Mouse (Mus musculus) kidney, postnatal 10 days (tissue): Measurements from ENCODE around the gene Slc4a4.

Experiments
- DNase-seq: peaks from one replicate; pipeline ENCODE4 v3.0.0; 2021; ENCODE audit warnings: mixed read lengths

Slc4a4 gene

DNA sequence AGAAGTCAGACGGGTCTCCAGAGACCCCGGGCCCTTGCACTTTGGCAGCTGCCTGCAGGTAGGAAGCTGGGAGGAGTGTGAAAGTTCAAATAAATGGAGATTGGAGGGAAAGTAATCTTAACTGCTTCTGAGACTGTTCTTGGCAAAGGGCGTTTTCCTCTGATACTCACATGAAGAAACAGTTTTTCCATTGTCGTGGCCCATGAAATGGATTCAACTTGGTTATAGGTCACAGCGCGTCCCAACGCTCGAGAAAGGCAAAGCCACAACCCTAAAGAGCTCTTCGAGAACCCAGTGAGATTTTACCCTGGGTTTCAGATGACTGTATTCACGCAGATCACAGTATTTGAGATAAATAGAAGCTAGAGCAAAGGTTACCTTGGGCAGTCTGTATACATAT, 31.0 kb downstream of the Slc4a4 start:
- no peak for DNase-seq

DNA sequence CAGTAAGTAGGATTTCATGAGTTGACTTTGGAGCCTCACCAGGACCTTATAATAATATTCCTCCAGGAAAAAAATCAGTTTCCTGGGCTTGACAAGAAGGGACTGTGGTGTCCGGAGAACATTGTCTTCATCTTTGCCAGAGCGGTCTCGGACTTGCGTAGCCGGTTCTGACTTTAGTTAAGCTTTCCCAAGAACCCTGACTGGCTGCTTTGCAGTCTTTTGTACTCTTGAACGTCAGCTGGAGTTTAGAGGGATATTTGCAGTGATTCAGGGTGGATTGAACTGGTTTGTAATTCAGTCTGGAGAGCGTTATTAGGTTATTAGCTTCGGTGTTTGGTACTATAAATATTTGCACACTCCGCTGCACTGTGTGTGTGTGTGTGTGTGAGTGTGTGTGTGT, 31.9 kb downstream of the Slc4a4 start:
- peak; percentile 37 for DNase-seq

DNA sequence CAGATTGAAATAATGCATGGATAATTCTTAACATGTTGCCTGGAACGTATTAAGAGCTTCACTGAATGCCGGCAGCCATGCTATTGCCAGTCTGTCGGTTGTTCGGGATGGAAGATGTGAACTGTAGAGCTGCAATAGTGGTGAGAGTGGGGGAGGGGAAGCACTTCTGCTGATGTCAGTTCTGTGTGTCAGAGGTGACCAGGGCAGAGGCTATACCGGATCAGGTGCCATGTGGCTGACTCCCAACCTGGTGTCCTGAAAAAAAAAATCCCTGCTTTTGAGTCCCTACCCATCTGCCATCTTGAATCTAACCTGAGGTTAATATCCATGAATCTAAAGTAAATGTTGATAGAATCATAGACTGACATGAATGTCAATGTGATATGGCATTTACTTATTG, 39.0 kb downstream of the Slc4a4 start:
- DNase-seq, result no peak

DNA sequence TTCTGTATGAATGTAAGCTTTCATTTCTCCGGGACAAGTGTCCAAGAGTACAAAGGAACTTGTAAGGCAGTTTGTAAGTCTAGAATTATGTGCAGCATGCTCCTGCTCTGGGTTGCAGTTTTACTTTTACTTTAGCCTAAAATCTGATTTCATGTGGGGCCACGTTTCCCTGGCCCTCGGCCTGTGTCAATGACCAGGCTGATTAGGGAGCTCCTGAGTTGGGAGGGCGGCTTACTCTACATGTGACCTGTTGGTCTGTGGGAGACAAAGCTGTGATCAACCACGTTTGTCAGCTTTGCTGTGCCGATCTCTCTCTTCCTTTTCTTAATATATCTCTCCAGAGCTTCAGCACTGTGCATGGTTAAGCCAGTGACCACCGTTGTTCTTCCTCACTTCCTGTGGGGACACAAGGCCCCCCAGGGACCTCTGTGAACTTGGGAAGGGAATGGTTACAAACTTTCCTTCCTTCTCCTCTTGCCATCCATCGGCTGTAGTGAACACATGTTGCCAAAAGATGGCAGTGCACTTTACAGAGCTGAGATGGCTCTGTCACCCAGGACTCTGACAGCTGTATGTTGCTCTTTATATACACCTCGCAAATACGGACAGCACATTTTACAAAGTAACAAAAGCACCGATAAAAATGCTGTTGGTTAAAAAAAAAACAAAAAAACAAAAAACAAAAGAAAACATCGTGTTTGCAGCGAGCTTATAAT, 41.7 kb downstream of the Slc4a4 start:
- DNase-seq, result peak; percentile 71

DNA sequence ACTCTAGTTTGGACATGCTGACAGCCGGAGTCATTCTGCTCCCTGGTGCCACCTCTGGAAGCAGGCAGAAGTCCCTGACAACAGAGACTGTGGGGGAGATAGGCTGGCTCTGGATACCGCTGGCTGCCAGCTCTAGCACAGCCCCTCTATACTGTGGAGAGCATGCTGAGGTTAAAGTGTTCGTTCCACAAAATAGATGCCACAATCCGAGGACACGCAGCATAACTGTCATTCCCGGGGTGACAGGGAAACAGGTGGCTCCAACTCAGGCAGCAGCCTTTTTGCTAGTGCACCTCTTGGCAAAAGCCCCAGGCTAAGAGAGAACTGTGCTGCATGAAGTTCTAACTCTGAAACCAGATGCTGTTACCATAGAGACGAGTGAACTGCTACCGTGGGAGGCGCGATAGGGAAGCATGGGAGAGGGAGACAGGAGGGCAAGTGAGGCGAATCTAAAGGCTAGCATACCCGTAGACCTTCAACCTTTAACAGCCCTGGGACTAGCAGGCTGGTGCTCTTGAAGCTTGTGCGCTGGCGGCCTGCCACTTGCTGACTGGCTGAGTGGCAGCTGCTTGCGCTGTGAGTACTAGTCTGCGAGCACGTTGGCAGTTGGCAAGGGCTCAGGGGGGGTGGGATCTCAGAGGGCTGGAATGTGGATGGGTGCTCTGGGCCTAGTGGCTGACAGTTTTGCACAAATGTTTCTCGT, 42.9 kb downstream of the Slc4a4 start:
- peak; percentile 94 for DNase-seq

DNA sequence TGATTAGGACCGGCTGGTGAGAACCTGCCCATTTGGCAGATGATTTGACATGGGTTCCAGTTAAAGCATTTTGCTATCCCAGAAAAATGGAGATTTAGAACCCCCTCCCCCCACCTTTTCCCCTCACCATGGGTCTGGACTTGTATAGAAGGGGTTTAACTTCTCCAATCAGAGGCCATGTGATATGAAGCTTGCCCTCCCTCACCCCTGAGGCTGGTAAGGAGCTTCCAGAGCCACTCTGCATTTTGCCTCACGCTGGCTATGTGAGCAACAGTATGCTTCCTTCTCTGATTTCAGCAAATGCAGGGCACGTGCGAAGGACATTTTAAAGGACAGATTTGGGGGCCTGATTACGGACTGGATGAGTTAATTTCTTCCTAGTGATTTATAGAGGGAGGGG, 43.5 kb downstream of the Slc4a4 start:
- DNase-seq, result no peak

DNA sequence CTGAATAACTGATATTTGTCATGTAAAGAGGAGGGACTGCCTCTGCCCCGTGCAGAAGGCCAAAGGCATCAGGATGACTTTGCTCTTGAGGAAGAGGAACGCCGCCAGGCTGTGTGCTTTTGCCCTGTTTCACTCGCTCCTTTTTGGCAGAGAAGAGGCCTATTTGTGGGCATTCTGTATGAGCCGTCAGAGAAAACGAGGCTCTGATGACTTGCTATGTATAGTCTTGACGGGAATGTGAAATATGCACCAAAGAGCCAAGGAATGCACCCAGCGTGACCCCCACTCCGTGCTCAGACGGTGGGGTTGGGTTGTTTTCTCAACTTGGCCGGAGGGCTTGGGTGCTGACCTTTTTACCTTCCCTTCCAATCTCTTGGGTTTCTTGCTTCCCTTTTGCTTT, 44.0 kb downstream of the Slc4a4 start:
- peak; percentile 43 for DNase-seq

DNA sequence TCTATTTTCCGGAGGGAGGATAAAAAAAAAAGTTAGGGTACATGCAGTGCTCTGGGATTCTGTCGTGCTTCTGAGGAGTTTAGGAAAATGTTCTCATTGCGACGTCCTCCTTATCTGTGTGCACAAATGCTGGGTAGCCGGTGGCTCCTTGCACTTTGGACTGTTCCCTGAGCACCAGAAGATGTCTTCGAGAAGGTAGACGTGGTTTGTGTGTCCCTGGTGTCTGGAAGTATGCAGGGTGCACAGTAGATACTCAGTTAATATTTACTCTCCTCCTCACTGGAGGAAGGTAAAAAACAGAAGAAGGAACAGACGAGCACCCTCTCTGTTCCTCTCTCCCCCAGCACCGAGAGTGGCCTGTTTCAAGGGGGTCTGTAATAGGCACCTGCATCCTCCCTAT, 44.6 kb downstream of the Slc4a4 start:
- DNase-seq, result no peak

DNA sequence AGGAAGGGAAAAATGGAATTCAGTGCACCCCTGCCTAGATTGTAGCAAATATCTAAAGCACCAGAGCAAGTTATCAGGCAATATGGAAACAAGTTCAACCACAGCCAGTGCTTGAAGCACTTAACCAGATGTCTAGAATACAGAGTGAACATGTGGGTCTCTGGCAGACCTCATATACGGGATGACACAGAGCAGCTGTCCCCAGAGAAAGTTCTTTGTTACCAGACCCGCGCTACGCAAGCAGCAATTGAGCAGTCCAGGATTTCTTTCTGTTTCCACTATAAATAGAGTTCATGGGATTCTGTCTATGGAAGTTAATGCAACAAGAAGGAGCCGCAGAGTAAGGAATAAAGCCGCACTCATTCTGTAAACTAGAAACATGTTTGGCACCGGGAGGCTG, 46.8 kb downstream of the Slc4a4 start:
- peak; percentile 54 for DNase-seq

DNA sequence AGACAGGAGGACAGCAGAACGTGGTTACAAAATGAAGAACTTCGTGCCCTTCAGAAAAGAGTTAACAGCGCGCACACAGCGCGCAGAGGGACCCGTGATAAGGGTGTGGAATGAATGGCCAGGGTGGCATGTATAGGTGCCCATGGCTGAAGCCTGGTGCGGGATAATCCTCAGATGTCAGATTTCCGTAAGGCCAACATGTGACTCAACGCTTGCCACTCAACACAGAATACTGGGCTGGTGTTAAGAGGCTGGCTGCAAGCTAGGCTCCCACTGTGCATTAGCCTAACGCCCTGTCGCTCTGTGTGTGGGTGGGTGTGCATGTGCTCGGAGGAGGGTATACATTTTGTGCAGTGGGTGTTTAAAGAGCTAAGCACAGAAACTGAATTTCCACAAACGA, 47.3 kb downstream of the Slc4a4 start:
- DNase-seq, result no peak

DNA sequence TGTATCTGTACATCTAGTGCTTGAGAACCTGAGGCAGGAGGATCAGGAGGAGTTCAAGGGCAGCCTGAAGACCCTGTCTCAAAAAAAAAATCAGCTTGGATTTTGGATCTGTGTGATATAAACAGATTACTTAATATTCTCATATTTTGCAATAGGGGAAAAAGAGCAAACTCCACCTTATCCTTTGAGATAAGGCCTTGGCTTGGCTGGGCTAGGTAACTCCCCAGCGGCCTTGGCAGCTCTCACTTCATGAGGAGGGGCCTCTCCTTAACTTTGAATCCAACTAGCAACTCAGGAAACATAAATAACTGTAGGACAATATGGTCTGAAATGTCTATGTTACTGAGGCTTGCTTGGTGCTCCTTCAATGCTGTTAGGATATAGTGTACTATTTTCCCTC, 51.6 kb downstream of the Slc4a4 start:
- no peak for DNase-seq

DNA sequence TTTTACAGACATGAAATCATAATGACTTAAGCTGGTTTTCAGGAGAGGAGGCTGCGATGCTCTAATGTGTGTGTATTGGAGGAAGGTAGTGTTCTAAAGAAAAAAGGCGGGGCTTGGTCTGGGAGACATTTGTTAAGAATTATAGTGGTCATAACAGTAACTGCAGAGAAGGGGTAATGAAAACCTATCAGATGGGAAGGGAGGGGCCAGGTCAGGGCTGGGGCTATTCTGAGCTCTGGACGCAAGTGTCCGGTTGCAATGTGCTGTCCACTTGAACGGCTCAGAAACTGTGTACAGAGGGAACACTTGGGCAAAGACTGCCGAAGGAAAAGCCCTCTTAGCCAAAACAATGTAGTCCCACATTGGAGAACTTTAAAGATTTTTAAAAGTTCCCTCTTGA, 52.5 kb downstream of the Slc4a4 start:
- no peak for DNase-seq

DNA sequence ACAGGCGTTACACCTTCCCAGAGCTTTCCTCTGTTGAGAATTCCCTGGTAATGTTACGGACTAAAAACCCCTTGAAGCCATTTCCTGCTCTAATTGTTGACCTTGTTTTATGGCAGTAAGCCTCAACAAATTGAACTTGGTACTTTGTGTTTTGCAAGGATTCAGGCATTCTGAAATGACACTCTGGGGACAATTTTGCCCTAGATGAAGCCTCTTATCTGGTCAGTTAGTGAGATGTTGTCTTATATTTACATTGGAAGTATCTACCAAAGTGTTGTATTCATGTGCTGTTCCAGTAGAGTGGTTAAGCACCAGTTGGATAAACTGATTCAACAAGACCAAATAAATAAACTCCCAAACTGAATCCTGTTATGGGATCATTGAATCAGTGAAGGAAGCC, 53.2 kb downstream of the Slc4a4 start:
- no peak for DNase-seq

DNA sequence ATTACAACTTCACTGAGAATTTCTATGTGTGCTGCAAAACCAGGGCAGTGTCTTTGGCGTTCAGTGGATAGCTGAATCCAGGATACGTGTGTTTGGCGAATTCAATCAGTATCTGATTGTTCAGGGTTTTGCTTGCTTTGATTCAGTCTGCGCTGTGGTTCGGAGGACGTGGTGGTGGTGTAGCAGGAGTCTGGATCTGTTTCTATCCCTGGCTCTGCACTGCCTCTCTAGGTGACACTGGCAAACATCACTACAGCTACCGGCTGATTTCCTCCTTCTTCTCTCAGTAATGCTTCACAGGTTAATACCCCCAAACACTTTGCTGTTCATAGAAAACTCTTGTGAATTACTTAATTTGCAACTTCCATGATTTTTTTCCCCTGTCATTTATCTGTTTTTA, 55.3 kb downstream of the Slc4a4 start:
- DNase-seq, result no peak

DNA sequence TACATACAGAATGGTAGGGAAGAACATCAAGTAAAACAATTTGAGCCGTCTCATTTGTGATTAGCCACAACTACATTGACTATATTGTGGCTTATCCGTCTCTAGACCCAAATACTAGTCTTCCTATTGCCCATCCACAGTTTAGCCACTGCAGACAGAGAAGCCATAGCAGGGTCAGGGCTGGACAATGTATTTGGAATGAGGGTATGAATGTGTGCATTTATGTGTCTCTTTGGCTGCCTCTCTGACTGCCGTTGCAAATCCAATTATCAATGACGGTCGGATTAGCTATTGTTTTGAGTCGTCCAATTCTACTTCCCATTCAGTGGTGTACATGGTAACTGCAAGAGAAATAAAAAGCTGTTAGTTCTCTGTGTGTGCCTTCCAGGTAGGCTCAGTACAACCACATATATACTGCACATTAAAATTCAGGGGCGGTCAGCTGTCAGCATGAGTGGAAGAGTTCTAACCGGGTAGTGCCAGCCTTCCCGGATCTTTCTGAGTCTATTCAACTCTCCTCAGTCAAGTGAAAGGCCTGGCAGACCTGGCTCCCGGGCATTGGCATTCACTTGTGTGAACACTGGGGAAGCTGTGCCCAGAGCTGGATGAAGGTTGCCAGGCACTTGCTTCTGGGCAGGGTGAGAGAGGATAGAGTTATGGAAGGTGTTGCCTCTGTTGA, 59.2 kb downstream of the Slc4a4 start:
- DNase-seq, result no peak

DNA sequence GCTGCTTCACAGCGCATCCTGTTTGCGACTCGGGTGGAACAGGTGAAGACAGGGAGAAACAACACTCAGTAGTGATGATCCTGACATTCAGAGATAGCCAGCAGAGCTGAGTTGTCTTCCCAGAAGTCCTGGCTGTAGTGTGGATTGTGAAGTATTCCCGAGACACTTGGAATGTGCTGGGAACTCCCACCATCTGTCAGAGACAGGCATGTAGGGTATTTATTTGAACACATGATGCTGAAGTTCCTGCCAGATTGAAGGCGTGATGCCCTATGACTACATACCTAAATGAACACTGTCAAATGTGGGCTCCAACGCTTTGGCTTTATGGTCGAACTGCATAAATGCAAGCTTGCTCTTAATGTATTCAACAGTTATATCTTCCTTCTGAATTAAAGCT, 63.7 kb downstream of the Slc4a4 start:
- no peak for DNase-seq

DNA sequence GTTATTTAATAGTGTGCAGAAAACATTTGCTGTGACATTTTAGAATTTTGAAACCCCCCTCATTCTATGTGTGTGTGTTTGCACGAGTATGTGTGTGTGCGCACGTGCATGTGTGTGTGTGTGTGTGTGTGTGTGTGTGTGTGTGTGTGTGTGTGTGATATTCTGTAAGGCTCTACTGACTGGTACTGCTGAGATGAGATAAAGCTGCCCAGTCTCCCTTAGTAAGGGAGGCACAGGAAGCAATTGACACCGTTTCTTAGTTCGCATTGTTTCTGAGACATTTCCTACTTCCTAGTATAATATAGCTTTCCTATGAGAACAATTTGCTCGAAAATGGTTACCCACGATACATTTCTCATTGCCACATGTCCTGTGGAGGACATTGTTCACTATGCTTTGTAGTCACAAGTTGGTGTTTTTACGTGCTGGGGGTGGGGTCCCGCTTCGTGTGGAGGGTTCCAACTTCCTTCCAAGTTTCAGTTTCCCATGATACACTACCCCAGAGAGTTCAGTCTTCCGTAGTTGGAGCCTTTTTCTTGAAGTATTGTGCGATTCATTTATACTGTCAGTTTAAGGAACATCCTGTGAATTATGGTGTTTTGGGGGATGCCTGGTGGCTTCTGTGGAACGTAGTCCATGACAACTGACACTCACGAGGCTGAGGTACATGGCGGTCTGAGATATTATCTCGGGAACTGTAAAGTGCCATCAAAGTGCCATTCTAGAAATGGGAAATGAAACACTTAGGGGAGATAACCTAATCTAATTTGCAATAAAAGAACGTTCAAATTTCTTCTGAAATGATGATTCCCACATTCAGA, 66.3 kb downstream of the Slc4a4 start:
- DNase-seq, result no peak

DNA sequence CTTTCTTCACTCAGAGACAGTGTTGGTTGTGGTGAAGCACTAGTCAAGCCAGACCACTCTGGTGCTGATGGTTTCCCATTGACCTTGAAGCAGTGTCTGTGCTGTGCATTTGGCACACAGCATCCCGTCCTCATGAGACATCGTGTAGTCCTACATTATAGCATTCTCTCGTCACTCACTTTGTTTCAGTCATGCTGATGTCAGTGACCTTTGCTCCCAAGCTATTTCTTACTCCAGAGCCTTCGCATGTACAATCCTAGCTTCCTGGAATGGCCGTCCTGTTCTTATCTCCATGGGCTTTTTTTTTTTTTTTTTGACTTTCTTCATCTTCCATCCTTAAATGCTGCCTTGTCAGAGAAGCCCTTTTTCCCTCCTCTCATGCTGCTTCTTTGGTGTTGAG, 71.1 kb downstream of the Slc4a4 start:
- no peak for DNase-seq

DNA sequence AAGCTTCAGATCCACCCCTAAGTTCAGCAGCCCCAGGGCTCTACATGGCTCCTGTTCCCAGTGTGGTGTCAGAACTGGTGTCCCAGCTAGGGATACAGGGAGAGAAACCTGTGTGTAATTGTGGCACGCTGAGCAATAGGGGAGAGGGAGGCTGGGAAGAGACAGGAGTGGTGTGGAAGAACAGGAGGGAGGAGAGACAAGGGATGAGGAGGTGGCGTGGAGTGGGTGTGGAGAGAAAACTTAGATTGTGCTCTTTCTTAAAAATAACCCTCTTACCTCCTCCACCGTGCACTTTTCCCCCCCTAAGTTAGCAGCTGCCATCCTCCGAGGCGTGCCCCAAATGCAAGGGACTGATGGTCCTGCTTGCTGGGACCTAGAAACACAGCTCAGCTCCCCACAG, 72.3 kb downstream of the Slc4a4 start:
- no peak for DNase-seq

DNA sequence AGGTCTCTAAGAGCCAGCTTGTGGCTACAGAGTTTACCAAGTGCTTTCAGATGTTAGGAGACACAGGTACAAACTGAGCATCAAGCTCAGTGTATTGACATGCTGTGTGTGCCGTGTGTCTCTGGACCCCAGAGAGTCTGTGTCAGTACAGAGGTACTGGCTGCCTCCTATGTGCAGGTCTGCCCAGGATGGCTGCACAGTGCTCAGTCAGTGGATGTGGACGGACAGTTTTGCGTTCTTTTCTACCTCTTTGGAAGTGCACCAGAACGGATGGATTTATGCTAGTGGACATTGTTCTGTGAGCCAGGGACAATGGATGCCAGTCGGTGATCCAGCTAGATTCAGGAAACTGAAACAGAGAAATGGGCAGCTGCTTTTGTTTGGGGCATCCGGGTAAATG, 72.8 kb downstream of the Slc4a4 start:
- DNase-seq, result no peak

DNA sequence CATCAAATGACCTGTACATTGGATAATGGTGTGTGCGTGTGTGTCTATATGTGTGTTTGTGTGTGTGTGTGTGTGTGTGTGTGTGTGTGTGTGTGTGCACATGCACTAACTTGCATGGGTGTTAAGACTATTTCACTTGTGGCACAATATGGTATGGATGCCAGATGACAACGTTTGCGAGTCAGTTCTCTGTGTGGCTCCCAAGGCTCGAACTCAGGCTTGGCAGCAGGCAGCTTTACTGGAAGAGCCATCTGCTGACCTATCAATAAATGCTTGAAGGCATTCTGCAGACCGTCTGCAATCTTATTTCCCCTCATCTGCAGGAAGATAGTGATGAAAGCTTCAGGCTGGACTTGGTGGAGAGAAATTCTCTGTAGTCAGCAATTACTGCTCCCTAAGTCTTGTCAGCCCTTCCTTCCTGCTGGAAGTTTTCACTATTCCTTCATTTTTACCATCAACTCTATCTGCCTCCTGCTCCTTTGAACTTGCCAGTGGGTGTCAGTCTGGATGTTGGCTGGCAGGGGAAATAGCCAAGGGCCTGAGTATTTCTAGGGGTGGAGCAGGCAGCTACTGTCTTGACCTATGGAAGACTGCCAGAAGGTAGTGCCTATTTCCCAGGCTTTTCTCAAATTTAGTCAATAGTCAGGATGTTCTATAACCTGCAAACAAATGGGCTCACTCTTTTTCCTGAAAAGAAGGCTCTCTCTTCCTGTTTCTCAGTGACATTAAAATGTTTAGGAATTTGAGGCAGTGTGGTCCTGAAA, 73.9 kb downstream of the Slc4a4 start:
- no peak for DNase-seq

DNA sequence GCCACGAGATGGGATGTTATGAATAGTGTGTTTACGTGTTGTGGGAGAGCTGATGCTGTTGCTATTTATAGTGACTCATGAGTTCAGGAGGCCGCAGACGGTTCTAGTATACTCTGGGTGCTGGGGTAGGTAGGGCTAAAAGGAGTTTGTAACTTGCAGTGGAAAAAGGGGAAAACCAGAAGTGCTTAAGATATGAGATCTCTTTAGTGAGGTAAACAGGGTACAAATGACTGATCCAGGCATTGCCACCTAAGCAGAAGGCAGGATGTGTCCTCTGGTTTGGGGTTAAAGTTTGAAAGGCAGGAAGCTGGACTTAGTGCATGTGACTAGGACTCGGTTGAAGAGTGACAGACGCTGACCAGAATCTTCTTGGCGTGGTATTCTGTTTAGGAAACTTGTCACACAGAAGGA, 74.7 kb downstream of the Slc4a4 start:
- DNase-seq, result no peak
